Mouse (Mus musculus): Measurements from ENCODE around the gene Tyk2.

DNA sequence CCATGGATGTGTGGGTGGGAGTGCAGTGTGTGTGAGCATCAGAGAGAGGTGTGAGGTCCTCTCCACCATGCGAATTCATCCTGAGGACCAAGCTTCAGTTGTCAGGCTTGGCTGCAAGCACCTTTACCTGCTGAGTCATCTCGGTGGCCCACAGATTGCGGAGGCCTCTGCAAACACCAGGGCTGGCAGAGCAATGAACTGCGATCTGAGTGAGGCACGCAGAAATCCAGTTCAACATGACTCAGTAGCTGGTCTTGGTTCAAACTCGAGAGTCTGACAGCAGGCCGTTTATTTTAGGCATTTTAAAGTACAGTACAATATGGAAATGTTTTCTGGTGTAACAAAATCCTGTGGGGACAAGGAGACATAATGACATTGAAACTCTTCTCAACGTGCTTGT lies 33.2 kb downstream of the Tyk2 start:
- TF ChIP-seq TAL1 (conservative IDR thresholded peaks at IDR 0.05; ENCODE audit: low read depth, low read length) = no peak
- no peak for TF ChIP-seq CTCF (IDR thresholded peaks at IDR 0.05; ENCODE audit: low read depth, low read length)
- no peak for TF ChIP-seq POLR2AphosphoS5 (IDR thresholded peaks at IDR 0.05; ENCODE audit: insufficient replicate concordance, low read depth, low read length)
- no peak for TF ChIP-seq GATA1 (IDR thresholded peaks at IDR 0.05; ENCODE audit: borderline replicate concordance, low read length)

All from G1E (cell line).